Mouse (Mus musculus): ENCODE results near the gene Olfr1313.
"Not testable (repeated sequence)": the region's sequence is repeated elsewhere in the genome, so short reads cannot be mapped to it uniquely, and the experiment has no call there.

Olfr1313 gene

GRCm38 (mm10) chr2:112077743-112078142 lies at the start of gene Olfr1313:
Gene Olfr1313 (minus strand): TSS chr2:112077843.
- Histone ChIP-seq H3K27me3 (ENCODE audit: control insufficient read depth, insufficient read depth, low read length, poor library complexity, severe bottlenecking) (no peaks in the 10 kb centered on the region), H3K36me3 (ENCODE audit: control insufficient read depth, insufficient read depth, low read length, poor library complexity, severe bottlenecking) (no peaks in the 10 kb centered on the region)
- no peak for DNase-seq (ENCODE audit: low read depth, low spot score)

GRCm38 (mm10) chr2:112115340-112115739 lies 37.7 kb upstream of the Olfr1313 start, which contains the start of gene Olfr1315-ps1:
Gene Olfr1315-ps1 (minus strand): TSS chr2:112115440.
- H3K27me3 ChIP-seq (ENCODE audit: control insufficient read depth, insufficient read depth, low read length, poor library complexity, severe bottlenecking): no peaks in the 10 kb centered on the region
- no peaks in the 10 kb centered on the region for H3K36me3 ChIP-seq (ENCODE audit: control insufficient read depth, insufficient read depth, low read length, poor library complexity, severe bottlenecking)
- DNase-seq (ENCODE audit: low read depth, low spot score): no peak

GRCm38 (mm10) chr2:112096681-112097080 lies 19.0 kb upstream of the Olfr1313 start, which contains the start of gene Olfr1314:
Gene Olfr1314 (minus strand): TSS chr2:112096781.
- no peak for DNase-seq (ENCODE audit: low read depth, low spot score)
- Histone ChIP-seq H3K36me3 (ENCODE audit: control insufficient read depth, insufficient read depth, low read length, poor library complexity, severe bottlenecking) (no peaks in the 10 kb centered on the region), H3K27me3 (ENCODE audit: control insufficient read depth, insufficient read depth, low read length, poor library complexity, severe bottlenecking) (no peaks in the 10 kb centered on the region)

- Histone ChIP-seq H3K27me3 (ENCODE audit: control insufficient read depth, insufficient read depth, low read length, poor library complexity, severe bottlenecking) (no peaks in the 10 kb centered on the region), H3K36me3 (ENCODE audit: control insufficient read depth, insufficient read depth, low read length, poor library complexity, severe bottlenecking) (no peaks in the 10 kb centered on the region)
Measured at GRCm38 (mm10) chr2:112050138-112050537, 27.5 kb downstream of the Olfr1313 start, which contains the start of gene Olfr1312. Gene Olfr1312 (minus strand): TSS chr2:112050238.

GRCm38 (mm10) chr2:112026971-112027370 lies 50.7 kb downstream of the Olfr1313 start:
- not testable (repeated sequence) for H3K36me3 ChIP-seq (ENCODE audit: control insufficient read depth, insufficient read depth, low read length, poor library complexity, severe bottlenecking); H3K27me3 ChIP-seq (ENCODE audit: control insufficient read depth, insufficient read depth, low read length, poor library complexity, severe bottlenecking); DNase-seq (ENCODE audit: low read depth, low spot score)

More at GRCm38 (mm10) chr2:112050138-112050537, 27.5 kb downstream of the Olfr1313 start, which contains the start of gene Olfr1312:
- no peak for DNase-seq (ENCODE audit: low read depth, low spot score)

GRCm38 (mm10) chr2:112024312-112024711 lies 53.3 kb downstream of the Olfr1313 start, which contains the start of gene Olfr1311:
Gene Olfr1311 (minus strand): TSS chr2:112024412.
- no peak for DNase-seq (ENCODE audit: low read depth, low spot score)
- Histone ChIP-seq H3K36me3 (ENCODE audit: control insufficient read depth, insufficient read depth, low read length, poor library complexity, severe bottlenecking) (no peaks in the 10 kb centered on the region), H3K27me3 (ENCODE audit: control insufficient read depth, insufficient read depth, low read length, poor library complexity, severe bottlenecking) (no peaks in the 10 kb centered on the region)
